Mouse (Mus musculus): ENCODE results near the gene Hepacam2. TPM values are rescaled to one million over a fixed set of nuclear protein-coding genes. Genes with fewer than 3 reads are reported as not detected.

Gene Hepacam2
- polyA plus RNA-seq (2012; rRNA removed), result 12.6 and 41.7 TPM in 2 replicates

- WGBS, result under 1% methylated on average over 28 of the region's 28 CpGs
- Histone ChIP-seq H3K4me3 (ENCODE audit: low read depth, low read length) (peak within 1 kb of the TSS; percentile 74), H3K27ac (ENCODE audit: insufficient read depth, low read depth, low read length) (no peak within 1 kb of the TSS), H3K36me3 (ENCODE audit: control insufficient read depth, insufficient read depth, low read length) (no peaks in the 10 kb centered on the region), H3K27me3 (ENCODE audit: control insufficient read depth, insufficient read depth, low read length) (no peaks in the 10 kb centered on the region), H3K4me1 (ENCODE audit: control insufficient read depth, insufficient read depth, insufficient read length, low read length) (no peaks in the 10 kb centered on the region)
- TF ChIP-seq CTCF (IDR thresholded peaks at IDR 0.05; ENCODE audit: extremely low read depth, insufficient read length, insufficient replicate concordance, low read depth, low read length) (no peak), POLR2A (IDR thresholded peaks at IDR 0.05; ENCODE audit: low read depth, low read length) (no peak; the same call in 1 of the 2 replicates)
Measured at GRCm38 (mm10) chr6:3498162-3498848, at the start of gene Hepacam2, which contains the start of gene Vps50. Gene Hepacam2, minus strand, starts transcription at chr6:3498298. Gene Vps50, plus strand, starts transcription at chr6:3498382.

- no peaks in the 10 kb centered on the region for H3K27me3 ChIP-seq (ENCODE audit: control insufficient read depth, insufficient read depth, low read length)
- H3K27ac ChIP-seq (ENCODE audit: insufficient read depth, low read depth, low read length), result no peak overlapping the region
- H3K36me3 ChIP-seq (ENCODE audit: control insufficient read depth, insufficient read depth, low read length), result peaks cover 7% of the 10 kb centered on the region
- TF ChIP-seq POLR2A (IDR thresholded peaks at IDR 0.05; ENCODE audit: low read depth, low read length), result no peak
- no peak for TF ChIP-seq CTCF (IDR thresholded peaks at IDR 0.05; ENCODE audit: extremely low read depth, insufficient read length, insufficient replicate concordance, low read depth, low read length)
- H3K4me1 ChIP-seq (ENCODE audit: control insufficient read depth, insufficient read depth, insufficient read length, low read length), result no peaks in the 10 kb centered on the region
- H3K4me3 ChIP-seq (ENCODE audit: low read depth, low read length), result no peak overlapping the region
- WGBS, result 83% methylated on average over 1 of the region's 1 CpGs
Measured at GRCm38 (mm10) chr6:3544970-3545369, 46.9 kb upstream of the Hepacam2 start.

- Histone ChIP-seq H3K4me1 (ENCODE audit: control insufficient read depth, insufficient read depth, insufficient read length, low read length) (no peaks in the 10 kb centered on the region), H3K4me3 (ENCODE audit: low read depth, low read length) (no peak overlapping the region), H3K27ac (ENCODE audit: insufficient read depth, low read depth, low read length) (no peak overlapping the region), H3K36me3 (ENCODE audit: control insufficient read depth, insufficient read depth, low read length) (peaks cover 4% of the 10 kb centered on the region), H3K27me3 (ENCODE audit: control insufficient read depth, insufficient read depth, low read length) (no peaks in the 10 kb centered on the region)
- TF ChIP-seq POLR2A (IDR thresholded peaks at IDR 0.05; ENCODE audit: low read depth, low read length) (no peak), CTCF (IDR thresholded peaks at IDR 0.05; ENCODE audit: extremely low read depth, insufficient read length, insufficient replicate concordance, low read depth, low read length) (no peak)
- WGBS, result 86% methylated on average over 4 of the region's 4 CpGs
Measured at GRCm38 (mm10) chr6:3543862-3544261, 45.8 kb upstream of the Hepacam2 start.

- Histone ChIP-seq H3K27me3 (ENCODE audit: control insufficient read depth, insufficient read depth, low read length) (no peaks in the 10 kb centered on the region), H3K36me3 (ENCODE audit: control insufficient read depth, insufficient read depth, low read length) (peaks cover 1% of the 10 kb centered on the region; the same call in 1 of the 2 replicates), H3K4me1 (ENCODE audit: control insufficient read depth, insufficient read depth, insufficient read length, low read length) (no peaks in the 10 kb centered on the region), H3K4me3 (ENCODE audit: low read depth, low read length) (no peak overlapping the region), H3K27ac (ENCODE audit: insufficient read depth, low read depth, low read length) (no peak overlapping the region)
- 78% methylated on average over 2 of the region's 2 CpGs for WGBS
- TF ChIP-seq POLR2A (IDR thresholded peaks at IDR 0.05; ENCODE audit: low read depth, low read length), result no peak
- no peak for TF ChIP-seq CTCF (IDR thresholded peaks at IDR 0.05; ENCODE audit: extremely low read depth, insufficient read length, insufficient replicate concordance, low read depth, low read length)
Measured at GRCm38 (mm10) chr6:3539470-3539869, 41.4 kb upstream of the Hepacam2 start.

- TF ChIP-seq POLR2A (IDR thresholded peaks at IDR 0.05; ENCODE audit: low read depth, low read length) (no peak), CTCF (IDR thresholded peaks at IDR 0.05; ENCODE audit: extremely low read depth, insufficient read length, insufficient replicate concordance, low read depth, low read length) (no peak)
- no peaks in the 10 kb centered on the region for H3K4me1 ChIP-seq (ENCODE audit: control insufficient read depth, insufficient read depth, insufficient read length, low read length)
- no peak overlapping the region for H3K27ac ChIP-seq (ENCODE audit: insufficient read depth, low read depth, low read length)
- peaks cover 4% of the 10 kb centered on the region for H3K36me3 ChIP-seq (ENCODE audit: control insufficient read depth, insufficient read depth, low read length)
- H3K27me3 ChIP-seq (ENCODE audit: control insufficient read depth, insufficient read depth, low read length), result no peaks in the 10 kb centered on the region
- H3K4me3 ChIP-seq (ENCODE audit: low read depth, low read length), result no peak overlapping the region
- 13% methylated on average over 1 of the region's 1 CpGs for WGBS
Measured at GRCm38 (mm10) chr6:3536048-3536447, 38.0 kb upstream of the Hepacam2 start.

GRCm38 (mm10) chr6:3531445-3531844 is 33.3 kb upstream of the Hepacam2 start:
- Histone ChIP-seq H3K27ac (ENCODE audit: insufficient read depth, low read depth, low read length) (no peak overlapping the region), H3K27me3 (ENCODE audit: control insufficient read depth, insufficient read depth, low read length) (no peaks in the 10 kb centered on the region), H3K4me3 (ENCODE audit: low read depth, low read length) (no peak overlapping the region), H3K36me3 (ENCODE audit: control insufficient read depth, insufficient read depth, low read length) (peaks cover 6% of the 10 kb centered on the region), H3K4me1 (ENCODE audit: control insufficient read depth, insufficient read depth, insufficient read length, low read length) (no peaks in the 10 kb centered on the region)
- WGBS, result 89% methylated on average over 5 of the region's 5 CpGs
- TF ChIP-seq CTCF (IDR thresholded peaks at IDR 0.05; ENCODE audit: extremely low read depth, insufficient read length, insufficient replicate concordance, low read depth, low read length), result no peak

- Histone ChIP-seq H3K36me3 (ENCODE audit: control insufficient read depth, insufficient read depth, low read length) (peaks cover 10% of the 10 kb centered on the region), H3K4me1 (ENCODE audit: control insufficient read depth, insufficient read depth, insufficient read length, low read length) (no peaks in the 10 kb centered on the region), H3K4me3 (ENCODE audit: low read depth, low read length) (no peak overlapping the region), H3K27me3 (ENCODE audit: control insufficient read depth, insufficient read depth, low read length) (no peaks in the 10 kb centered on the region), H3K27ac (ENCODE audit: insufficient read depth, low read depth, low read length) (no peak overlapping the region)
- no peak for TF ChIP-seq POLR2A (IDR thresholded peaks at IDR 0.05; ENCODE audit: low read depth, low read length)
- TF ChIP-seq CTCF (IDR thresholded peaks at IDR 0.05; ENCODE audit: extremely low read depth, insufficient read length, insufficient replicate concordance, low read depth, low read length), result no peak
- 88% methylated on average over 4 of the region's 4 CpGs for WGBS
Measured at GRCm38 (mm10) chr6:3528198-3528597, 30.1 kb upstream of the Hepacam2 start.

All from small intestine, adult 2 months (tissue).